In the genomic region with DNA sequence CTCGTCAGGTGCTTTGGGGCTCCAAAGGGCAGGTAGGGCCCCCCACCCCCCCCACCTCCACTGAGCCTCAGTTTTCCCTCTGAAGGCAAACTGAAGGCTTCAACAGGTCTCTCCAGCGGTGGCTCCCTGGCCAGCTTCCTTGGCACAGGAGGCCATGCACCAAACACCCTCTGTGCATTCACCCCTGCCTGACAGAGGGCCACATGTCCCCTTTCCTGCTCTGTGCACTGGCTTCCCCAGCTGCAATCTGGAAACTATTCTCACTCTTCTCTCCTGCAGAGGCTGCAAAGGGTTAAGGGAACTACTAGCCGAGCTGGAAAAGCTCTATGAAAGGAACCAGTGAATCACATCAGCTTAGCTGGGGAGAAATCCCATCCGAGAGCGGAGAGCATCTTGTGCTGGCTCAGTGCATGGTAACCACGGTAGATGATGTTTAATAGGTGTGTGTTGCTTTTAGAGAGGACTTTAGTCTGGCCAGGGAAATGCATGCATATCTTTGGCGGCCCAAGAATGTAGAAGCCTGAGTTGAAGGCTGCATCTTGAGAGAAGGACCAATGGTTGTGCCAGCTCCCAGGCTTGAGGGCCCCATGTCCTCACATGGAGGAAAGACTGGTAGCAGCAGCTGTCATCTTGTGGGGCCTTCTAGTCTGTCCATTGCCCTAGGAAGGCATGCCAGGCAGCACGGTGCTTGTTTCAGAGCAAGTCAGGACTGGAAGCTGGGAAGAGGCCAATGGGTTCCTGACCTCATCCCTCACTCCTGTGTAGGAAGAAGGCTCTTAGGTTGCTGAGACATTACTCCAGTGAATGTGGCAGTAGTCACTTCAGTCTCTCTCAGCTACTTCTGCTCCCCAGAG, we compare ENCODE assay signal across 26 mouse cellular contexts. TPM values are rescaled to one million over a fixed set of nuclear protein-coding genes. Genes with fewer than 3 reads are reported as not detected.
A peak's percentile ranks its signal among the peaks of the same experiment; 100 is the strongest.
DNase-seq lines count a peak whose midpoint lies in the region; ATAC-seq and TF ChIP-seq lines count a peak whose summit lies in the region.
"Had no signal": no experiment of that assay in that cellular context is flagged by ENCODE, and none has a peak within 500 bp of the region (broad histone marks: within the 10 kb centered on the region; RNA-seq: fewer than 3 reads in every experiment).

No protein-coding gene starts in this region.

- 0 out of 2 replicates have a peak, but pooled peaks have one; percentile 7 for ATAC-seq in frontal cortex, adult (ENCODE audit: low TSS enrichment)
- ATAC-seq: forebrain, embryonic 15.5 days; intestine, postnatal 0 days; Patski had no signal

- H3K4me3 ChIP-seq in left cerebral cortex, adult 2 months: peak overlapping the region; percentile 25
- H3K4me3 ChIP-seq: embryonic facial prominence, embryonic 12.5 days; forebrain, embryonic 10.5 days; forebrain, embryonic 15.5 days; hindbrain, embryonic 13.5 days; limb, embryonic 13.5 days; lung, embryonic 15.5 days; neural tube, embryonic 15.5 days had no signal

- intact Hi-C loops in left cerebral cortex, adult 2 months (cut with DNase I): no loop called here

- H3K27ac ChIP-seq in left cerebral cortex, adult 2 months: peak overlapping the region; percentile 58
- H3K27ac ChIP-seq: embryonic facial prominence, embryonic 12.5 days; forebrain, embryonic 10.5 days; forebrain, embryonic 15.5 days; hindbrain, embryonic 13.5 days; limb, embryonic 13.5 days; lung, embryonic 15.5 days; neural tube, embryonic 15.5 days had no signal

- DNase-seq in frontal cortex, adult 2 months (ENCODE audit: extremely low spot score in 1 of 2, low spot score in 1 of 2): no peak
- DNase-seq in left cerebral cortex, adult 2 months (ENCODE audit: extremely low spot score in 1 of 2, low spot score in 2 of 2): no peak
- DNase-seq in left cerebral cortex, adult 18-20 months (ENCODE audit: low spot score in 2 of 2): no peak
- peak; percentile 9 for DNase-seq in NIH3T3 (ENCODE audit: low read depth)
- peak; percentile 47 for DNase-seq in fat pad, adult 2 months (ENCODE audit: extremely low read depth, low read depth, low spot score)
- DNase-seq in thymus, postnatal 0 days (ENCODE audit: low spot score): no peak
- no peak for DNase-seq in right cerebral cortex, adult 18-20 months
- DNase-seq: adrenal gland, postnatal 14 days; cerebellum, adult 8-10 months; cerebellum, postnatal 36 days; gastrocnemius, postnatal 14 days; heart, postnatal 36 days; kidney, adult 9 months; kidney, postnatal 10 days; right cerebral cortex, postnatal 4 days had no signal

- no peak for TF ChIP-seq CTCF in left cerebral cortex, adult 2 months (IDR thresholded peaks at IDR 0.05)

RNA-seq across cellular contexts. Expression of a gene that starts 6.8 kb away (rescaled TPM):
- polyA plus RNA-seq in frontal cortex, adult 2 months (2012; rRNA removed): 276 and 309 TPM in 2 replicates
- 100 to 1,000 TPM; 375 to 384 TPM for total RNA-seq in left cerebral cortex, adult 2 months (2021)
- 100 to 1,000 TPM; 370 to 383 TPM for total RNA-seq in left cerebral cortex, adult 18-20 months (2021)
- polyA plus RNA-seq in thymus, postnatal 0 days (2015; fragmentation: Nextera tagmentation; extraction: Ambion mirVana): 20.5 and 22.5 TPM in 2 replicates
- polyA plus RNA-seq: G1E had no signal

Comparison
In these comparisons a context has a peak if more than half of its experiments do, and no peak if none do; other contexts are left out.
1. DNase-seq: peak in NIH3T3 (single experiment) and fat pad, adult 2 months (single experiment); none in frontal cortex, adult 2 months (0 of 2), left cerebral cortex, adult 2 months (0 of 2), left cerebral cortex, adult 18-20 months (0 of 2), thymus, postnatal 0 days (single experiment) and right cerebral cortex, adult 18-20 months (single experiment).